Mouse (Mus musculus): ENCODE measurements around the gene Serpini1.

- TF ChIP-seq POLR2A (IDR thresholded peaks at IDR 0.05; ENCODE audit: control insufficient read depth, low read depth, low read length) (no peak), CTCF (IDR thresholded peaks at IDR 0.05; ENCODE audit: control insufficient read depth, insufficient read depth, insufficient replicate concordance, low read depth, low read length) (no peak)
These were observed 90.9 kb downstream of the Serpini1 start for GRCm38 (mm10) chr3:75648226-75648625.

Measured in testis, adult 2 months (tissue).